Mouse (Mus musculus) spleen, embryonic (tissue): ENCODE results near the gene Itih1.

Source experiments
- CTCF ChIA-PET: fragments of 350-600 bp; sonication (Branson Sonifier 250); formaldehyde crosslinking; loops from one replicate; lab custom pipeline; 2022; lab: Charles Lee

Itih1 gene

GRCm38 (mm10) chr14:30943038-30943437 lies at the start of gene Itih1:
Itih1 (minus strand) TSS chr14:30943289.
- CTCF ChIA-PET, result no interaction called here

GRCm38 (mm10) chr14:30976222-30976621 lies 33.1 kb upstream of the Itih1 start:
- CTCF ChIA-PET, result no interaction called here

- CTCF ChIA-PET, result no interaction called here
Observed at GRCm38 (mm10) chr14:30974204-30974603, 31.1 kb upstream of the Itih1 start.

GRCm38 (mm10) chr14:30960366-30960765 lies 17.3 kb upstream of the Itih1 start:
- CTCF ChIA-PET, result interaction anchor here (1.8 kb wide), 1 partner anchor 9 kb away, joined by 3 read pairs; the partner anchor contains the start of gene Nek4

GRCm38 (mm10) chr14:30959031-30959430 lies 15.9 kb upstream of the Itih1 start:
- CTCF ChIA-PET, result interaction anchor here (1.8 kb wide), 1 partner anchor 8 kb away, joined by 3 read pairs; the partner anchor contains the start of gene Nek4

GRCm38 (mm10) chr14:30958517-30958916 lies 15.4 kb upstream of the Itih1 start:
- CTCF ChIA-PET, result no interaction called here

- CTCF ChIA-PET, result interaction anchor here (0.5 to 1.2 kb wide), 2 partner anchors 9 to 159 kb away, joined by 3 to 5 read pairs; no protein-coding TSS in a partner anchor
Observed at GRCm38 (mm10) chr14:30951154-30951825, 8.2 kb upstream of the Itih1 start, which contains the start of gene Nek4. Nek4 (plus strand) TSS chr14:30951377.

- CTCF ChIA-PET, result no interaction called here
Observed at GRCm38 (mm10) chr14:30949986-30950385, 6.9 kb upstream of the Itih1 start.

- CTCF ChIA-PET, result no interaction called here
Observed at GRCm38 (mm10) chr14:30944745-30945144, 1.7 kb upstream of the Itih1 start.

GRCm38 (mm10) chr14:30943860-30944674 lies 978 bp upstream of the Itih1 start:
- CTCF ChIA-PET, result no interaction called here

GRCm38 (mm10) chr14:30942254-30942653 lies 835 bp downstream of the Itih1 start:
- CTCF ChIA-PET, result interaction anchor here (0.5 kb wide), 1 partner anchor 576 kb away, joined by 5 read pairs; no protein-coding TSS in a partner anchor

GRCm38 (mm10) chr14:30933351-30933750 lies 9.7 kb downstream of the Itih1 start:
- CTCF ChIA-PET, result no interaction called here

- CTCF ChIA-PET, result no interaction called here
Observed at GRCm38 (mm10) chr14:30930386-30930785, 12.7 kb downstream of the Itih1 start.

- CTCF ChIA-PET, result interaction anchor here (0.6 kb wide), 1 partner anchor 709 kb away, joined by 3 read pairs; no protein-coding TSS in a partner anchor
Observed at GRCm38 (mm10) chr14:30925492-30925891, 17.6 kb downstream of the Itih1 start.

- CTCF ChIA-PET, result no interaction called here
Observed at GRCm38 (mm10) chr14:30923375-30924105, 19.5 kb downstream of the Itih1 start, which contains the start of gene Itih3. Itih3 (minus strand) TSS chr14:30923760.

GRCm38 (mm10) chr14:30922053-30922670 lies 20.9 kb downstream of the Itih1 start:
- CTCF ChIA-PET, result no interaction called here

- CTCF ChIA-PET, result no interaction called here
Observed at GRCm38 (mm10) chr14:30916516-30916915, 26.6 kb downstream of the Itih1 start.

- CTCF ChIA-PET, result no interaction called here
Observed at GRCm38 (mm10) chr14:30913404-30913803, 29.7 kb downstream of the Itih1 start.

GRCm38 (mm10) chr14:30912641-30913040 lies 30.4 kb downstream of the Itih1 start:
- CTCF ChIA-PET, result no interaction called here

GRCm38 (mm10) chr14:30911141-30911540 lies 31.9 kb downstream of the Itih1 start:
- CTCF ChIA-PET, result no interaction called here

GRCm38 (mm10) chr14:30907814-30908265 lies 35.2 kb downstream of the Itih1 start:
- CTCF ChIA-PET, result no interaction called here
